Mouse (Mus musculus): ENCODE data around the gene Tpo. TPM values are rescaled to one million over a fixed set of nuclear protein-coding genes. Genes with fewer than 3 reads are reported as not detected.

Gene Tpo
- total RNA-seq (2014; rRNA removed) (0.05 and 0.49 TPM in 2 replicates), polyA plus RNA-seq (2015; fragmentation: Nextera tagmentation; extraction: Ambion mirVana) (0.54 and 0.59 TPM in 2 replicates)

DNA sequence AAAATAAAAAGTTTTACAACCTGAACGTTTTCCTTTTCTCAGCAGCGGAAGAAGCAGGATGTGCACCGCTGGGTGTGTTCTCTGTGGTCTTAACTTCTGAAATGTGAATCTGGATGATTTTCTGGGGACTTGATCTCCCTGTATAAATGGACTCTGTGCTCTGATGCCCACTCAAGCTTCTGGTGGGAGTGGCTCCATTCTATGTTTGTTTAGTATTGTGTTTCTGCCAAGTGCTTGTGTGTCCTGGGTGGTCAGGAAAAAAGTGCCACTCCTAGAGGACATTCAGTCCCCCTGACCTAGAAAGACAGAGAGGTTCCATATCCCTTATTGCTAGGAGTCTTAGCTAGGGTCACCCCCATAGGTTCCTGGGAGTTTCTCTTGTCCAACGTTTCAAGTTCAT lies at the start of gene Tpo:
Tpo (minus strand) TSS at position 101 of the 400 bp plus-strand sequence.
- no peaks in the 10 kb centered on the region for H3K4me1 ChIP-seq (ENCODE audit: insufficient read depth, low read length)
- H3K9me3 ChIP-seq (ENCODE audit: low read length), result no peaks in the 10 kb centered on the region
- H3K4me3 ChIP-seq (ENCODE audit: low read depth, low read length), result no peak within 1 kb of the TSS
- WGBS, result 88% methylated on average over 4 of the region's 4 CpGs
- no peak within 1 kb of the TSS for H3K4me2 ChIP-seq (ENCODE audit: low read depth, low read length, poor library complexity, severe bottlenecking)
- ATAC-seq (ENCODE audit: low FRiP score) (no peak), DNase-seq (ENCODE audit: low spot score) (no peak)
- H3K27me3 ChIP-seq (ENCODE audit: insufficient read depth, low read length), result no peaks in the 10 kb centered on the region
- H3K9ac ChIP-seq (replicated peaks; ENCODE audit: low read length, poor library complexity, severe bottlenecking), result no peak within 1 kb of the TSS
- H3K27ac ChIP-seq (ENCODE audit: low read depth, low read length), result no peak within 1 kb of the TSS
- H3K36me3 ChIP-seq (ENCODE audit: insufficient read depth, low read length), result no peaks in the 10 kb centered on the region
- TF ChIP-seq CTCF (IDR thresholded peaks at IDR 0.05), result no peak

DNA sequence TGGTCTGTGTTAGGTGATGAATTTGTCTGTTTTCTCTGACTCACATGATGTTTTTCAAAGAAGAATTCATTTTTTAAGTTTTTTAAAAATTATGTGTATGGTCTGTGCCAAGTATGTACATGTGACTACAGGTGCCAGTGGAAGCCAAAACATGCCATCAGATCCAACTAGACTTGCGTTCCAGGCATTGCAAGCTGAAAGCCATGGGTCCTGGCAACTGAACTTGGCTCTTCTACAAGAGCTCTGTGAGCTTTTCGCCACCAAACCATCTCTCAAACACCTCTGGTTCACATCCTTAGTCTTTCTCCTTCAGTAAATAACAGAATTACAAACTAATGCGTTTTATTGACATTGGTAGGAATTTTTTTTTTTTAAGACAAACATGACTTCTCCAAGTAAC lies 49.3 kb upstream of the Tpo start:
- no peaks in the 10 kb centered on the region for H3K27me3 ChIP-seq (ENCODE audit: insufficient read depth, low read length)
- H3K4me3 ChIP-seq (ENCODE audit: low read depth, low read length), result no peak overlapping the region
- TF ChIP-seq CTCF (IDR thresholded peaks at IDR 0.05), result no peak
- DNase-seq (ENCODE audit: low spot score), result no peak
- H3K9me3 ChIP-seq (ENCODE audit: low read length), result no peaks in the 10 kb centered on the region
- H3K36me3 ChIP-seq (ENCODE audit: insufficient read depth, low read length), result no peaks in the 10 kb centered on the region
- no peaks in the 10 kb centered on the region; the same call in 1 of the 2 replicates for H3K4me1 ChIP-seq (ENCODE audit: insufficient read depth, low read length)
- no peak overlapping the region for H3K4me2 ChIP-seq (ENCODE audit: low read depth, low read length, poor library complexity, severe bottlenecking)
- WGBS, result 80% methylated on average over 3 of the region's 3 CpGs
- H3K9ac ChIP-seq (replicated peaks; ENCODE audit: low read length, poor library complexity, severe bottlenecking), result no peak overlapping the region
- ATAC-seq (ENCODE audit: low FRiP score), result no peak
- no peak overlapping the region for H3K27ac ChIP-seq (ENCODE audit: low read depth, low read length)

DNA sequence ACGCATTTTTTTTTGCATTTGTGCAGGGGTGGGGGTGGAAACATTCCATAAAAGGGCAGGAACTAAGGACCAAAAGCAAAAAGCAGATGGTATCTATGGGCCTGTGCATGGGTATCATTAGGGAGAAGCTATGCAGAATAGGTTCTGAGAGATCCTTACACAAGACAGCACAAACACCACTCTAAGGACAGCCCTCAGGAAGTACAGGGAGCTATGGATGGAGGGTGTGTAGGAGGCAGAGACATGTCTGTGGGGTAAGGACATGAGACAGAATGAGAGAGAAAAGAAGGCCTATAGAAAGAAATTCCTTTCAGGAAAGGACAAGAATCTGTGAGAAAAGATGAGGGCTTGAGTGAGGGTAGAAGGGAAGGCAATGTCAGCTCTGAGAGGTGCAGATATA lies 47.2 kb upstream of the Tpo start:
- no peak for TF ChIP-seq CTCF (IDR thresholded peaks at IDR 0.05)
- 95% methylated on average over 1 of the region's 1 CpGs for WGBS
- Histone ChIP-seq H3K4me3 (ENCODE audit: low read depth, low read length) (no peak overlapping the region), H3K4me2 (ENCODE audit: low read depth, low read length, poor library complexity, severe bottlenecking) (no peak overlapping the region), H3K9ac (replicated peaks; ENCODE audit: low read length, poor library complexity, severe bottlenecking) (no peak overlapping the region), H3K27me3 (ENCODE audit: insufficient read depth, low read length) (no peaks in the 10 kb centered on the region), H3K9me3 (ENCODE audit: low read length) (no peaks in the 10 kb centered on the region), H3K27ac (ENCODE audit: low read depth, low read length) (no peak overlapping the region), H3K4me1 (ENCODE audit: insufficient read depth, low read length) (no peaks in the 10 kb centered on the region; the same call in 1 of the 2 replicates), H3K36me3 (ENCODE audit: insufficient read depth, low read length) (no peaks in the 10 kb centered on the region)
- DNase-seq (ENCODE audit: low spot score) (no peak), ATAC-seq (ENCODE audit: low FRiP score) (no peak)

DNA sequence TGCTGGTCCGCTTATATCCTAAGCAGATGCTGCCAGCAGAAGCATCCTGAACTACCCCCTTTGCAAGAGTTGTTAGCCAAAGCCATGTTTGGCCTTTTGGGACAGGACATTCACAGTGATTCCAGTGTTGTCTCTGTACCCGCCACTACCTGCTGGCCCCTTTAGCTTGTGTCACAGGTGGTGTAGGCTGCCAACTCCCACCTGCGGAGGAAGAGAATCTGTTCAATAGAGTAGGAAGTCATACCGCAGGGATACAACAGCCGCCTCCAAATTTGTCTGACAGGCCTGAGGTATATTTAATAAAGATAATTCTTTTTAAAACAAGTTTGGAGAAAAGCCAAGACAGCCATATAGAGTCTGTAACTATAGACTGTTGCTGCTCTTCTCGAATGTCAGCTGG lies 45.5 kb upstream of the Tpo start:
- Histone ChIP-seq H3K27me3 (ENCODE audit: insufficient read depth, low read length) (no peaks in the 10 kb centered on the region), H3K9me3 (ENCODE audit: low read length) (no peaks in the 10 kb centered on the region), H3K4me1 (ENCODE audit: insufficient read depth, low read length) (no peaks in the 10 kb centered on the region; the same call in 1 of the 2 replicates), H3K4me3 (ENCODE audit: low read depth, low read length) (no peak overlapping the region), H3K4me2 (ENCODE audit: low read depth, low read length, poor library complexity, severe bottlenecking) (no peak overlapping the region), H3K9ac (replicated peaks; ENCODE audit: low read length, poor library complexity, severe bottlenecking) (no peak overlapping the region), H3K36me3 (ENCODE audit: insufficient read depth, low read length) (no peaks in the 10 kb centered on the region), H3K27ac (ENCODE audit: low read depth, low read length) (no peak overlapping the region)
- no peak for TF ChIP-seq CTCF (IDR thresholded peaks at IDR 0.05)
- 86% methylated on average over 6 of the region's 6 CpGs for WGBS
- ATAC-seq (ENCODE audit: low FRiP score) (no peak), DNase-seq (ENCODE audit: low spot score) (no peak)

DNA sequence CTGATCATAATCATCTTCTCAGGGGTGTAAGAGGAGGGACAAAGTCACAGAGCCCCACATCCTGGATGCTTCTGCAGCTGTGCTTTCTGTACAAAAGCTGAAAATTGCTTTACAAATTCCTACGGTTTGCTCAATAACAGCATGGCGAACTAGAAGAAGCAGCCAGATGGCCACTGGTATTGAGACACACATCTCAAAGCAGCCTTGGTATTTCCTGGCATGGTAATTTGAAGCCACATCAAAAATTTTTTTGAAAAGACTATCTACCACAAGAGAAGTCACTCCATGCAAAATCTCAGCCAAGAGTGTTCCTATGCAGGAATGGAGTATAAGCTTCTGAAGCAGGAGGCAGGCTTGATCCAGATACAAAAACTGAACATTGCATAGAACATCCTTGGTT lies 45.1 kb upstream of the Tpo start:
- Histone ChIP-seq H3K36me3 (ENCODE audit: insufficient read depth, low read length) (no peaks in the 10 kb centered on the region), H3K9ac (replicated peaks; ENCODE audit: low read length, poor library complexity, severe bottlenecking) (no peak overlapping the region), H3K4me3 (ENCODE audit: low read depth, low read length) (no peak overlapping the region), H3K4me2 (ENCODE audit: low read depth, low read length, poor library complexity, severe bottlenecking) (no peak overlapping the region), H3K27ac (ENCODE audit: low read depth, low read length) (no peak overlapping the region), H3K9me3 (ENCODE audit: low read length) (no peaks in the 10 kb centered on the region), H3K4me1 (ENCODE audit: insufficient read depth, low read length) (no peaks in the 10 kb centered on the region; the same call in 1 of the 2 replicates), H3K27me3 (ENCODE audit: insufficient read depth, low read length) (no peaks in the 10 kb centered on the region)
- no peak for DNase-seq (ENCODE audit: low spot score)
- WGBS, result 92% methylated on average over 2 of the region's 2 CpGs
- no peak for TF ChIP-seq CTCF (IDR thresholded peaks at IDR 0.05)
- no peak for ATAC-seq (ENCODE audit: low FRiP score)

DNA sequence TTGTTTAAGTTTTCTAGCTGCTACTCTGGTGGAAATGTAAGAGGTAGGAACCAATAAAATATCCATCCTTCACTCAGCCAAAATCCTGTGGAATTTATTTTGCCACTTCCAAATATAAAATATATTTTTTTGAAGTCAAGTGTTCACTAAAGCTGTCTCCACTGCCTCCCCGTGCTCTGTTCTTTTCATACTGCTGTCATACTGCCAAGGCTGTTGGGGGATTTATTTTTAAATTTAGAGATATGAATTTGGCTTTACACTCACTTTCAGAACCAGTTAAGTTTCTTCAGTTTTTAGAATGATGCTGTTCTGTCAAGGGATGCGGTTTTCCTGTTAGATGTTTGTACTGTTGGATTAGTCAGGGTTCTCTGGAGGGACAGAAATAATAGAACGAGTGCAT lies 36.1 kb upstream of the Tpo start:
- no peak for TF ChIP-seq CTCF (IDR thresholded peaks at IDR 0.05)
- no peak overlapping the region for H3K9ac ChIP-seq (replicated peaks; ENCODE audit: low read length, poor library complexity, severe bottlenecking)

More for the DNA sequence above, 36.1 kb upstream of the Tpo start:
- H3K4me3 ChIP-seq (ENCODE audit: low read depth, low read length), result no peak overlapping the region
- DNase-seq (ENCODE audit: low spot score) (no peak), ATAC-seq (ENCODE audit: low FRiP score) (no peak)
- H3K4me2 ChIP-seq (ENCODE audit: low read depth, low read length, poor library complexity, severe bottlenecking), result no peak overlapping the region
- H3K4me1 ChIP-seq (ENCODE audit: insufficient read depth, low read length), result no peaks in the 10 kb centered on the region
- no peak overlapping the region for H3K27ac ChIP-seq (ENCODE audit: low read depth, low read length)
- H3K9me3 ChIP-seq (ENCODE audit: low read length), result no peaks in the 10 kb centered on the region
- H3K27me3 ChIP-seq (ENCODE audit: insufficient read depth, low read length), result no peaks in the 10 kb centered on the region
- WGBS, result 61% methylated on average over 3 of the region's 3 CpGs
- H3K36me3 ChIP-seq (ENCODE audit: insufficient read depth, low read length), result no peaks in the 10 kb centered on the region

All from midbrain, postnatal 0 days (tissue).